Mouse (Mus musculus) brain, embryonic 18.5 days (tissue): Measurements from ENCODE around the gene Kcmf1.

Source experiments
- DNase-seq: peaks from one replicate; pipeline ENCODE4 v3.0.0-alpha.2; 2012; ENCODE audit warnings: low read depth, low spot score

The Kcmf1 gene

DNA sequence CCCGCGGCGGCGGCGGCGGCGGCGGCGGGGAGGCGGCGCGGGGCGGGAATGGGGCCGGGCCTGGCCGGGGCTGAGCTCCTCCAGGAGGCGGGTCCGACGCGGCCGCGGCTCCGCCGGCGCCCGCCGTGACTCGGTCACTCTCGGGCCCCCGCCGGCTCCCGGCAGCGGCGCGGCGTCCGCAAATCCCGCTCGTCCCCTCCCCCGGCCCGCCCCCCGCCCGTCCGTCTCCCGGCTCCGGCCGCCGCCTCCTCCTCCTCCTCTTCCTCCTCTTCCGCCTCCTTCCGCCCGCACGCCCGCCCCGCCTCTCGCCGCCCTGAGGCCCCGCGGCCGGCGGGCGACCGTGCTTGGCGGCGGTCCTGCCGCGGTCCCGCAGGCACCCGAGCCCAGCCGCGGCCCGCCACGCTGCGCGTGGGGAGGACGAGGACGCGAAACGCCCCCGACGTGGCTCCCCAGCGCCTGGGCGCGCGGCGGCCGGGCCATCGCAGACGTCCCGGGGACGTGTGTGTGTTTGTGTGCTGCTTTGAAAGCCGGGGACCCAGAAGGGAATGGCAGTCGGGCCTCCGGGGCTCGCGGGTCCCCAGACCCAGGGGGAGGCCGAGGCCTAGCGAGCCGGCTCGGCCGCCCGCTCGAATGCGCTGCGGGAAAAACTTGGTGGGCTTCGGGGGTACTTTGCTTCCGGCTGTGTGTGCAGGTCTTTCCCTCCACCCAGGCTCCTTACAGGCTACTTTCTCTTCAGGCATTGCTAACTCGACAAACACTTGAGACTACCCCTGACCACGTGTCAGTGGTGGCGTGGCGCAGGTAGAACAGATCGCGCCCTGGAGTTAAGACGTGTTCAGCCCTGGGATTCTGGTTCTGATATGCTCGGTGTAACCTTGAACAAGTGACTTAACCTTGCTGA, at the start of gene Kcmf1:
Gene Kcmf1 (minus strand): TSS at position 199 of the 901 bp plus-strand sequence.
- DNase-seq: peak; percentile 32

DNA sequence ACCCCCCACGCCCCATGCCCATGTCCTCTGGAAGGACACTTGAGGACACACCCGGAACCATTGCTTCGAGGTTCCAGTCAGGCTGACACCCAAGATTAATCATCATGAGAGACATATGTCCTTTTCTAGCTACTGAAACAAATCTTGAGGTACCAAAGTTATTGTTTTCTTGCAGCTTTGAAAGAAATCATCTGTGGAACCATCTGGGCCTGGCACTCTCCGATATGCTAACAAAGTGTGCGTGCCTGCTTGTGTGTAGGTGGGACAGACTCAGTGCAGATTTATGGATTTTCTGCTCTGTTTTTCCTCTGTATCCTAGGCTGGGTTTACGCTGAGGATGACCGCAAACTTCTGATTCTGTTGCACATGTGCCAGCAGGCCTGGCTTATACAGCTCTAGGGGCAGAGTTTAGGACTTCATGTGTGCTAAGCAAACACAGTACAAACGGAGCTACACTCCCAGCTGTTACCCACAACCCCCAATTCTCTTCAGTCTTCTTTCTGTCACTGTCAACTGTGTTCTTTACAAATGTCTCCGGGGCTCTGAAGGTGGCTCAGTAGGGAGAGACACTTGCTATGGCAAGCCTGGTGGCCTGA, 49.5 kb upstream of the Kcmf1 start:
- no peak for DNase-seq

- DNase-seq: no peak
Measured at GRCm38 (mm10) chr6:72948392-72948791, 48.6 kb upstream of the Kcmf1 start.

- no peak for DNase-seq
Measured at GRCm38 (mm10) chr6:72947960-72948359, 48.2 kb upstream of the Kcmf1 start.

GRCm38 (mm10) chr6:72940493-72940892, 40.7 kb upstream of the Kcmf1 start:
- DNase-seq: no peak

DNA sequence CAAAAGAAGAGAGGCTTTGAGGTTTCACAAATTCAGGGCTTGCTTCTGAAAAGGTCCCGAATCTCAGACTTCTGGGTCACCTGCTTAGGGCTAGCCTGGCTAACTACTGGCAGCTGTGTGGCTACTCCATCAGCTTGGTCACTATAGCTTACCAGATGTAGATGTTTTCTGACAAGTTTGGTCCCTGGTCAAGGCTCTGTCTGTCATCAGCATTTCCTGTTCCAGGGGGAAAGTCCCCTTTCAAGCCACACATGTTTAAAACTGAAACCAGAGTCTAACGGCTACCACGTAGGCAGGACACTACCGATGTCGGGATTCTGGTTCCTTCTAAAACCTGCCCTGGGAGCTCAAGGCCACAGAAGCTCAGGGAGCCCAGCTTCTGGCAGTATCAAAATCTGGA, 38.1 kb upstream of the Kcmf1 start:
- no peak for DNase-seq

DNA sequence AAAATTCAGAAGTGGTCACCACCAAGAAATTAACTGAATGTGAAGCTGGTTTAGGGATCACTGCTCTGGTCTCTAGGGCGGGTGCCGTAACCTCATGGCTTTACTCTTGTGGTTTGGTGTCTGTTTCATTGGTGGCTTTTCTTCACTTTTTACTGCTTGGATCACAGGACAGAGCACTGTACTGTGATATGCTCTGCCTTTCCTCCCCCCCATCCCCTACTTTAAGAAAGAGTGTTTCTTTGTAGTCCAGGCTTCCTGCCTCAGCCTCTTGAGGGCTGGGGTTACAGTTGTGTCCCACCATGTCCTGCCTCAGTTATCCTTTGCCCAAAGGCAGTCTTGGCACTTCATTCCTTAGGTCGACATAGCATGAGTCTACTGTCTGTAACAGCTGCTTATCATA, 37.7 kb upstream of the Kcmf1 start:
- DNase-seq: no peak

DNA sequence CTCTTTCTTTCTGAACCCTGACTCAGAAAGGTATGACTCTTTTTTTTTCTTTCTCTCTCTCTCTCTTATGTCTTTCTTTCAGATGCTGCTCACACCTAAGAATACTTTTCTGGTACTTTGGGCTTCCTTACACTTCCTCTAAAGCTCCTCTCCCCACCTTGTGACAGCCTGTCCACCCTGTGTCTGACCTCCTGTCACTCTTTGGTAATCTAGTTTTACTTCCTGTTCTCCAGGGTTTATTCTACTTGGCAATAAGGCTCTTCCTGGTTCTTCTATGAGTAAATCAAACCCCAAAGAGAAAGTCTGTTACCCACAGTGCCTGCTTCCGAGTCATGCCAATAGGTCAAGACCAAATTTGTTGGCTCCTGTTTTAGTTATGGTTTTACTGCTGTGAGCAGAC, 33.2 kb upstream of the Kcmf1 start:
- no peak for DNase-seq

GRCm38 (mm10) chr6:72931533-72931932, 31.8 kb upstream of the Kcmf1 start:
- DNase-seq: no peak

- no peak for DNase-seq
Measured at GRCm38 (mm10) chr6:72929795-72930398, 30.1 kb upstream of the Kcmf1 start.

DNA sequence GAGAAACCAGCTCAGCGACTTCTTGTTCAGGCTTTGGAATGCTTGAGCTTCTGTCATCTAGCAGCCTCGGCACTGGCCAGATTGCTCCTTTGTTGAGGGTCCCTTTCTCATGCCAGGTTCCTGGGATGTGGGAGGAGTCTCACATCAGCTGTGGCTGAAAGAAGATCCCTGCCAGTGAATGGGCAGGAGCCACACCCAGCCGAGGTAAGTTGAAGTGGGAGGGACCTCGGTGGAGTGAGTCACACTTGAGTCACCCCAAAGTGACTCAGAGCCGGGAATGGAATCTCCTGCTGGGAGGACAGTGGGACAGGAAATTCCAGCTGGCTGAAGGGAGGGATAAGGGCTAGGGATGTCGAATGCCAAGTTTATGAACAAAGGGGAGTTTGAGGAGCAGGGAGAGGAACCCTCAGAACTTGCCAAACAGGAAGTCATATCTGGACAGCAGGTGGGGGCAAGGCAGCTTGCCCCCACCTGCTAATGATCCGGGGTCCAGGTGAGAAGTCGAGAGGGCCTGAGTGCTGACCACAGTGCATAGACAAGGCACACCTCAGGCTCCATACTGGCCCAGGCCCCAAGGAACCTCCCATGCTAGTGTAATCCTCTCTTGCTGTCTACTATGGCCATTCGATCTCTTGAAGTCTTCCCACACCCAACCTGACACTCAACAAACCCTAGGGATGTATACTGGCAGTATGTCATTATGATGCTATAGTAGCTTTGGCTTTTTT, 27.1 kb upstream of the Kcmf1 start:
- DNase-seq: no peak

DNA sequence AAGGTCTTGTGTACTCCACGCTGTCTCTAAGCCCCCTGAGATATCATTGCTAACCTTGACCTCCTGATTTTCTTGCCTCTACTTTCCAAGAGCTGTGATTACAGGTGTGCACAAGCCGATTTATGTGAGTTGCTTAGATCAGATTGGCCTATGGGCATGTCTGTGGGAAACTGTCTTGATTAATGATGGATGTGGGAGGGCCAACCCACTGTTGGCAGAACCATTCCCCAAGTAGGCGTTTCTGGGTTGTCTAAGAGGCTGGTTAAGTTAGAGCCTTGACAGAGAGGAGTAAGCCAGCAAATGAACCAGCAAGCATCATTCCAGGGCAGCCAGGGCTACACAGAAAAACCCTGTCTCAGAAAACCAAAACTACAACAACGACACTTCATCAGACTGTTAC, 26.3 kb upstream of the Kcmf1 start:
- no peak for DNase-seq

GRCm38 (mm10) chr6:72923381-72923780, 23.6 kb upstream of the Kcmf1 start:
- no peak for DNase-seq

DNA sequence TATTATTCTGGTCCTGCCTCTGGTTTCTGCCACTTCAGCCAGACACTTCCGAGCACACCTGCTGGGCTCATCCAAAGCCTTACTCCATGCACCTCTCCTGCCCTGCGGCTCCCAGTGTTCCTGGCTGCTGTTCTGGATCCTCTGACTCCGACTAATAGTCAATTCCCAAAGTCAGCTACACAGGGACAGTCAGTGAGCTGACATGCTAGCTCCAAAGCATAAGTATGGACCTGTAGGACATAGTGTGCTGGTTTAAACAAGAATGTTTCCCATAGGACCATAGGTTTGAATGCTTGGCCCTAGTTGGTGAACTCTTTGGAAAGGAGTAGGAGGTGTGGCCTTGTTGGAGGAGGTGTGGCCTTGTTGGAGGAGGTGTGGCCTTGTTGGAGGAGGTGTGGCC, 21.3 kb upstream of the Kcmf1 start:
- DNase-seq: no peak

DNA sequence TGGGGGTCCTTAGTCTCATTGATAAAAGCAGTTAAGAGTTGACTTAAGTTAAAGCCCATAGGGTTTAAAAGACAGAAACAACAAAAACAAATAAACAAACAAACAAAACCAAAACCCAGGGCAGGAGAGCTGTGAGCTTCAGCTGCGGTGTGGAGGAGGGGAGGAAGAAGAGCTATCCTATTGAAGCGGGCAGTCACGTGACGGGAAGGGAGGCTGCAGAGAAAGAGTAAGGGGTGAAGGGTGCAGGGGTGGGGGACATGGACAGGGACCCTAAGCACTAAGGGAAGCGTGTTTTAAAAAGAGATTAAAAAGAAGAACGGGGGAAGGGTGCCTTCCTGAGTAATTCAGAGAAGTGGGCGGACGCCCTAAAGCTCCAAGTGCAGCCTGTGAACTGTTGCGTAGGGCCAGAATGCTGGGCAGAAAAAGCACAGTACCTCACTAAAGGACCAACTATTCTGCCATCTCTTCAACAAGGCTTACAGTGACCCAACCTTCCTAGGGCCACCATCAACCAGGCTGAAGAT, 18.8 kb upstream of the Kcmf1 start:
- DNase-seq: no peak

- DNase-seq: no peak
Measured at GRCm38 (mm10) chr6:72916330-72916729, 16.6 kb upstream of the Kcmf1 start.

GRCm38 (mm10) chr6:72914087-72914749, 14.4 kb upstream of the Kcmf1 start:
- no peak for DNase-seq

DNA sequence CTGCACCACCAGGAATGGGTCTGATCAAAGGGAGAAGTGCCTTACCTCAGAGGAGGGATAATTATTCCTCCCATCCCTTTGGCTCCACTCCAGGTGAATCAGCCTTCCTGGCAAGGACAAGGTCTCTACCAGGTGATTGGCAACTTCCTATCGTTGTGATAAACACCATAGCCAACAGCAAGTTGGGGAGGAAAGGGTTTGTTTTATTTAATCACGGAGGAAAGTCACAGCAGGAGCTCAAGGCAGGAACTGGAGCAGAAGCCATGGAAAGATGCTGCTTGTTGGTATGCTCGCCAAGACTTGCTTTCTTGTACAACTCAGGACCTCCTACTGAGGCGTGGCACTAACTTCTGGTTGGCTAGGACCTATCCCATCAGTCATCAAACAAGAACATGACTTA, 11.5 kb upstream of the Kcmf1 start:
- no peak for DNase-seq

GRCm38 (mm10) chr6:72902254-72902990, 2.6 kb upstream of the Kcmf1 start:
- DNase-seq: no peak

GRCm38 (mm10) chr6:72900952-72901351, 1.2 kb upstream of the Kcmf1 start:
- DNase-seq: no peak
